Mouse (Mus musculus): ENCODE measurements around the gene Slc27a4. TPM values are rescaled to one million over a fixed set of nuclear protein-coding genes. Genes with fewer than 3 reads are reported as not detected.
A peak's percentile ranks its signal among the peaks of the same experiment; 100 is the strongest.
"Not testable (repeated sequence)": the region's sequence is repeated elsewhere in the genome, so short reads cannot be mapped to it uniquely, and the experiment has no call there.

Slc27a4 gene
- polyA plus RNA-seq (2012; ENCODE audit: insufficient read depth, insufficient read length, missing spikeins): 14.0 and 15.3 TPM in 2 replicates

DNA sequence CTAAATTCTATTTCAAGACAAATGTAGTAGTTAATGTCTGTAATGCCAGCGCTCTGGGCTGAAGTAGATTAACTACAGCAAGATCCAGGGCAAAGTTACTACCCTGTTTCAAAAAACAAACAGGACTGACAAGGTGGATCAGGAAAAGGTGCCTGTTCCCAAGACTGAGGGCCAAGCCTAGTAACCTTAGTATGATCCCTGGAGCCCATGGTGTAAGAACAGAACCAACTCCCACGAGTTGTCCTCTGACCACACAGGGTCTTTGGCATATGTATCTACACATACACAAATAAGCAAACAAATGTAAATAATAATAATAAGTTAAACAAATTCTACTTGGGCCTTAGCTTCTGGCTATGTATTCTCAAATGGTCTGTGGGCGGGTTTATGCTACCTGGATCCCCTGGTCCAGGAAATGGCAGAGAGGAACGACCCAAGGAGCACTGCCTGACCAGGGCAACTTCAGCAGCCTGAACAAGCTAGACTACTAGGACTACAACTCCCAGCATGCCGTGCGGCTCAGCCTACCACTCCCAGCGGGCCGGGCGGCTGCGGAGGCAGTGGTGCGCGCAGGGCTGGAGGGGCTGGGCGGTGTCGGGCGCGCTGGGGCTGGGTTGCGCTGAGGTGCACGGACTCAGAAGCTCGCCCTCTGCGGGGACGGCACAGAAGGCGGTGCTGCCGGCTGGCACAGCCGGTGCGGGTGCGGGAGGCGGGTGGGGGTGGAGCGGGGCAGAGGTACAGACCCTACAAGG lies at the start of gene Slc27a4:
TSS of gene Slc27a4 (plus strand) at position 560 of the 752 bp plus-strand sequence.
- TF ChIP-seq POLR2A (IDR thresholded peaks at IDR 0.05; ENCODE audit: borderline replicate concordance, low read depth, low read length): no peak
- no peak for TF ChIP-seq CTCF (IDR thresholded peaks at IDR 0.05; ENCODE audit: low read depth, low read length)
- H3K27ac ChIP-seq (ENCODE audit: insufficient read depth, low read depth, low read length): no peak within 1 kb of the TSS

DNA sequence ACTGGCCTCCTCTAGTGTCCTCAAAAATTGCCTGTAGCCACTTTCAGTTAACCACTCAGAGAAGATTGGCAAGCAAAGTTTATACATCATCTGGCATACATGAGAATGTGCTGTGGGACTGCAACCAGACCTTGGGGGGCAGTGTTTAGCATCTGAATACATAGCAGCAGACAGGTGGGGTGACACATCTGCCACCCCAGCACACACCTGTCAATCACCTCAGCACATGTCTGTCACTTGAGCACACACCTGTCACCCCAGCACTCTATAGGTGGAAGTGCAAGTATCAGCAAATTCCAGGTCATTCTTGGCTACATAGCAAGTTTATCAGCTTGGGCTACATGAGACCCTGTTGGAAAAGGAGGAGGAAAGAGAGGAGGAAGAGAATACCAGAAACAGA lies 46.7 kb upstream of the Slc27a4 start:
- Histone ChIP-seq H3K27ac (ENCODE audit: insufficient read depth, low read depth, low read length) (no peak overlapping the region), H3K4me1 (ENCODE audit: control insufficient read depth, insufficient read depth, low read length) (no peaks in the 10 kb centered on the region), H3K4me3 (ENCODE audit: insufficient read depth, low read length) (no peak overlapping the region)
- TF ChIP-seq CTCF (IDR thresholded peaks at IDR 0.05; ENCODE audit: low read depth, low read length) (no peak), POLR2A (IDR thresholded peaks at IDR 0.05; ENCODE audit: borderline replicate concordance, low read depth, low read length) (no peak)

More for the DNA sequence above, at the start of gene Slc27a4:
- H3K4me3 ChIP-seq (ENCODE audit: insufficient read depth, low read length): peak within 1 kb of the TSS; percentile 67
- H3K4me1 ChIP-seq (ENCODE audit: control insufficient read depth, insufficient read depth, low read length): no peaks in the 10 kb centered on the region

DNA sequence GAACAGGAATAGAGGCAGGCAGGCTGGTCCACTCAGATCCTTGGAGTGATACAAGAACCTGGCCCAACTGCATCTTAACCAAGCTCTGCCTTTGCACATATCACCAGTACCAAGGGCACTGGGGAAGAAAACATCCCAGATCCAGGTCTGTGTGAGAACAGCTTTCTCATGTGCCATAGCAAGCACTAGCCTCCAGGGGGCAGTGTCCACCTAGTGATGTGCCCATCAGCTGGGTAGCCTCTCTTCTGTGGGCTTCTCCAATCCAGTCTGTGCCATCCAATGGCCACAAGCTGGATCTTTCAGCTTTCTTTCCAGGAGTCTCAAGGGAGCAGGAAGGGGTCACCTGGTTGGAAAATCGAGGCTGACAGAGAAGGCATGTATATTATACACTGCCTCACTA lies 37.6 kb upstream of the Slc27a4 start:
- H3K4me1 ChIP-seq (ENCODE audit: control insufficient read depth, insufficient read depth, low read length): no peaks in the 10 kb centered on the region
- H3K4me3 ChIP-seq (ENCODE audit: insufficient read depth, low read length): no peak overlapping the region
- H3K27ac ChIP-seq (ENCODE audit: insufficient read depth, low read depth, low read length): no peak overlapping the region
- TF ChIP-seq CTCF (IDR thresholded peaks at IDR 0.05; ENCODE audit: low read depth, low read length) (peak; percentile 78), POLR2A (IDR thresholded peaks at IDR 0.05; ENCODE audit: borderline replicate concordance, low read depth, low read length) (no peak)

DNA sequence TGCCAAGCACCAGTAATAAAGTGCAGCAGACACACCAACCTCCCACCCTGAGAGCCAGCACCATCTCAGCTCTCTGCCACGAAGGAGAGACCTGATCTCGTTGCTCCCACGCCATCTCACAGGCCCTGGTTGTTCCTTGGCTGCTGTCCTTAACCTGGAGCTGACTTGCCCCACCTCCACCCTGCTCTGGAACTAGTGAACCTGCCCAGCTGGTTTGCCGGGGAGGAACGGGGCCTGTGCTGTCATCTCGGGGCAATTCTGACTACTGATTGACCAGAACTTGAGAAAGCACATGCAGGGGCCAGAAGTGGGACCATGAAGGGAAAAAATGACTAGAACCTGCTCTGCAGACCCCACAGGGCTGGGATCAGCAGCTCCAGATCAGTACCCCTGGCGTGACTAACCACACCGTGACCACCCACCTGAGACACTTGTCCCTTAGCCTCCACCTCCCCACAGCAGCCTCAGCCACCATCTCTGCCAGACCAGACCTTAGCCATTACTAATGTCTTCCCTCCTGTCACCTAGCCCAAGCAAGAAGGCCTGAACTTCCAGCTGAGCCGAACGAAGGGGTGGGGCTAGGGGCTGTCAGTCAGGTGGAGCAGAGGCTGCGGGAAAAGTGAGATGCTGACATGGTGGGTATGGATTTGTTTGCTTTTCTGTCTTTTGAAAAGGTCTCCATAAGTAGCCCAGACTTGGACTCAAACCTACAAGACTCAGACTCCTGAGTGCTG lies 34.3 kb upstream of the Slc27a4 start:
- Histone ChIP-seq H3K27ac (ENCODE audit: insufficient read depth, low read depth, low read length) (no peak overlapping the region), H3K4me3 (ENCODE audit: insufficient read depth, low read length) (no peak overlapping the region), H3K4me1 (ENCODE audit: control insufficient read depth, insufficient read depth, low read length) (peaks cover 20% of the 10 kb centered on the region)
- TF ChIP-seq POLR2A (IDR thresholded peaks at IDR 0.05; ENCODE audit: borderline replicate concordance, low read depth, low read length) (0 out of 2 replicates have a peak, but pooled peaks have one; percentile 19), CTCF (IDR thresholded peaks at IDR 0.05; ENCODE audit: low read depth, low read length) (no peak)

DNA sequence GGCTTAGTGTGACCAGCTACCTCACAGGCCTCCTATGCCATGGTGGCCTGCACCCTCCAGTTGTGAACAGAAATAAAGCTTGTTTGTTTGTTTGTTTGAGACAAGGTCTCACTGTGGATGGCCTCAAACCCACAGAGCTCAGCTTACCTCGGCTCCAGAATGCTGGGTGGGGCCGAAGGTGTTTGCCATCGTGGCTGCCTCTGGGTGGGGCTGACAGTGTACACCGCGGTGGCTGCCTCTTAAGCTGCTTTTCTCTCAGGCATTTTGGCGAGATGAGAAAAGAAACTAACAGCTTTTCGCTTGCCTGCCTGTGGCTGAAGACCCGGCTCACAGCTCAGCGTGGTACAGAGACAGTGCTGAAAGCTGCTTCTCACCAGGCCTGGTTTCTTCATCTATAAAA lies 33.5 kb upstream of the Slc27a4 start:
- H3K4me3 ChIP-seq (ENCODE audit: insufficient read depth, low read length): no peak overlapping the region
- no peak overlapping the region for H3K27ac ChIP-seq (ENCODE audit: insufficient read depth, low read depth, low read length)
- TF ChIP-seq POLR2A (IDR thresholded peaks at IDR 0.05; ENCODE audit: borderline replicate concordance, low read depth, low read length) (no peak), CTCF (IDR thresholded peaks at IDR 0.05; ENCODE audit: low read depth, low read length) (no peak)
- H3K4me1 ChIP-seq (ENCODE audit: control insufficient read depth, insufficient read depth, low read length): peaks cover 24% of the 10 kb centered on the region

DNA sequence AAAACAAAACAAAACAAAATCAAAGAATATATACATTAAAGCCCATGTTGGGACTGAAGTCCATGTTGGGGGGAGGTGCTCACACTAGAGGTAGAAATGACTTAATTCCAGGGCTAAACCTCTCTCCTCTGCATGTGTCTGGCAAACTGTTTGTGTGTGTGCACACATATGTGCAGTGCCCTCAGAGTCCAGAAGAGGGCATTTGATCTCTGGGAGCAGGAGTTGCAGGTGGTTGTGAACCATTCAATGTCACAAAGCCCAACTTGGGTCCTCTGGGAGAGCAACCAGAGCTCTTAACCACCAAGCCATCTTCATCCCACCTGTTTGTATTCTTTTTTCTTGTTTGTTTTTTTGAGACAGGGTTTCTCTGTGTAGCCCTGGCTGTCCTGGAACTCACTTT lies 32.3 kb upstream of the Slc27a4 start:
- Histone ChIP-seq H3K27ac (ENCODE audit: insufficient read depth, low read depth, low read length) (no peak overlapping the region), H3K4me3 (ENCODE audit: insufficient read depth, low read length) (no peak overlapping the region), H3K4me1 (ENCODE audit: control insufficient read depth, insufficient read depth, low read length) (peaks cover 24% of the 10 kb centered on the region)
- TF ChIP-seq CTCF (IDR thresholded peaks at IDR 0.05; ENCODE audit: low read depth, low read length) (no peak), POLR2A (IDR thresholded peaks at IDR 0.05; ENCODE audit: borderline replicate concordance, low read depth, low read length) (no peak)

DNA sequence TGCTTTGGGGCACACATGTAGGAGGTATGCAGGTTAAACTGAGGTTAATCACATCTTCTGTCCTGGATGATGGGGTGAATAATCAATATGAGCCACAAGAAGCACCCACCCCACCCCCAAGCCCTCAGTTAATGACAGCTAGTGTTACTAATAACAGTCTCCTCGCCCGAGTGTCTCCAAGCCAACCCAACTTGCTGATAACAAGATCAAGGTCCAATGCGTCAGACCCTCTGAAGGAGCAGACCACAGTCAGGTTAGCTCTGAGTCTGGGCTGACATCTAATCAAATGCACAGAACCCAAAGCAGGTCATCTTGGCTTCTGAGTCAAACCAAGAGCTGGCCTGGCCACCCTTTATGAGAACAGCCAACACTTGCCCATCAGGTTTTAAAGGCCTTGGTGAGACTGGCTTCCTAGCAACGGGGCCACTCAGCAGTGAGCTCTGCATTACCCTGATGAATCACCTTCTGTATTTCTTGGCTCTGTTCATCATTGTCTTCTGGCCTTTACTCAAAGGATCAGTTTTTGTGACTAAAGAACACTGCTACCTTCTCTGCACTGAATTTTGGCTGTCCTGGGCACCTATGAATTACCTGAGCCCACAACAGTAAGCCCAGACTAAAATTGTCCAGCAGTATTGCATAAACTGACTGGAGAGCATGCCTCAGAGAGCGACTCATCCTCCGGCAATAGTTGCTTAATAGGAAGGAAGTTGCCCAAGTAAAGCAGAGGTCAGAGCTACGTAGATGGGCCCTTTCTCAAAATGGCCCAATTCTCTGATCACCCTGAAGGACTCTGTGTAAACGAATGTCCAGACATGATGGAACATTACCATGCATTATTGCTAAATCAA lies 30.6 kb upstream of the Slc27a4 start:
- Histone ChIP-seq H3K27ac (ENCODE audit: insufficient read depth, low read depth, low read length) (peak overlapping the region; percentile 59), H3K4me1 (ENCODE audit: control insufficient read depth, insufficient read depth, low read length) (peaks cover 24% of the 10 kb centered on the region), H3K4me3 (ENCODE audit: insufficient read depth, low read length) (no peak overlapping the region)
- no peak for TF ChIP-seq CTCF (IDR thresholded peaks at IDR 0.05; ENCODE audit: low read depth, low read length)
- TF ChIP-seq POLR2A (IDR thresholded peaks at IDR 0.05; ENCODE audit: borderline replicate concordance, low read depth, low read length): no peak

DNA sequence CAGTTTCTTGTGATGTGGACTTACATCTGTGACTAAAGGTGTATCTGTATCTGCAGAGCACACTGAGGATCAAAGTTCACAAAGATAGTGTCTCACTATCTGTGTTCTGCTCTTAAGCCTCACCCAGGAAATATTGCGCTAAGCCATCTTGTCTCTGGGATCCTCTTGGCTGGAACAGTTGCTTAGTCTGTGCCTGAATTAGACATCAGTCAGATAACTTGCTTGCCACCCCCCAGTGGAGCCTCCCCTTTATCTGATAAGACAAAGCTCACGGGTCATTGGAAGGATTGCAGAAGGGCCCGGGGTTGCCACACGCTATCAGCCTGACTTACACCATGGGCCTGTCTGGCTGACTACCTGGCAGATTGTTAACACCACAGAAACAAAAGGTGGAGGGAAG lies 29.1 kb upstream of the Slc27a4 start:
- no peak overlapping the region for H3K4me3 ChIP-seq (ENCODE audit: insufficient read depth, low read length)
- H3K27ac ChIP-seq (ENCODE audit: insufficient read depth, low read depth, low read length): peak overlapping the region; percentile 8; the same call in 1 of the 2 replicates
- TF ChIP-seq POLR2A (IDR thresholded peaks at IDR 0.05; ENCODE audit: borderline replicate concordance, low read depth, low read length) (no peak), CTCF (IDR thresholded peaks at IDR 0.05; ENCODE audit: low read depth, low read length) (no peak)
- peaks cover 24% of the 10 kb centered on the region for H3K4me1 ChIP-seq (ENCODE audit: control insufficient read depth, insufficient read depth, low read length)

DNA sequence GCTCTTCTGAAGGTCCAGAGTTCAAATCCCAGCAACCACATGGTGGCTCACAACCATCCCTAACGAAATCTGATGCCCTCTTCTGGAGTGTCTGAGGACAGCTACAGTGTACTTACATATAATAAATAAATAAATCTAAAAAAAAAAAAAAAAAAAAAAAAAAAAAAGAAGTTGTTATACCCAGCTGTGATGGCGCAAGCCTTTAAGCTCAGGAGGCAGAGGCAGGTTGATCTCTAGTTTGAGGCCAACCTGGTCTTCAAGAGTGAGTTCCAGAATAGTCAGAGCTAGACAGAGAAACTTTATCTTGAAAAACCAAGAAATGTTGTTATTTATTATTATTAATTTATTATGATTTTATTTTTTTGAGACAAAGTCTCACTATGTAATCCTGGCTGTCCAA lies 21.2 kb upstream of the Slc27a4 start:
- H3K4me1 ChIP-seq (ENCODE audit: control insufficient read depth, insufficient read depth, low read length); H3K4me3 ChIP-seq (ENCODE audit: insufficient read depth, low read length); H3K27ac ChIP-seq (ENCODE audit: insufficient read depth, low read depth, low read length): not testable (repeated sequence)
